Mouse (Mus musculus) C2C12 (cell line): ENCODE measurements around the gene Map1b. TPM values are rescaled to one million over a fixed set of nuclear protein-coding genes. Genes with fewer than 3 reads are reported as not detected.

Source experiments
- H3K27me3 ChIP-seq: one replicate; pipeline ENCODE4 v1.6.1; 2011; ENCODE audit not compliant: control insufficient read depth, insufficient read depth, insufficient read length
- H3K36me3 ChIP-seq: one replicate; pipeline ENCODE4 v1.6.1; 2011; ENCODE audit not compliant: control insufficient read depth, insufficient read depth
- H3K4me3 ChIP-seq: one replicate; pipeline ENCODE4 v1.5.1; 2011; ENCODE audit warnings: mild to moderate bottlenecking, control low read depth; ENCODE audit not compliant: poor library complexity, insufficient read depth, severe bottlenecking
- H3K79me2 ChIP-seq: one replicate; pipeline ENCODE4 v1.6.1; 2011; ENCODE audit not compliant: control insufficient read depth, insufficient read depth
- H3K79me3 ChIP-seq: one replicate; pipeline ENCODE4 v1.6.1; 2011; ENCODE audit warnings: low read depth, control low read depth
- H3ac ChIP-seq: one replicate; pipeline ENCODE3; 2011; ENCODE audit warnings: low read depth; ENCODE audit not compliant: control insufficient read depth, insufficient read length
- CEBPB ChIP-seq: IDR thresholded peaks from one replicate; pipeline ENCODE4 v1.6.1; 2011; ENCODE audit warnings: low read depth, mild to moderate bottlenecking, control low read depth, moderate library complexity
- CTCF ChIP-seq: IDR thresholded peaks from one replicate; pipeline ENCODE4 v1.5.1; 2011; ENCODE audit not compliant: control insufficient read depth, insufficient read depth, insufficient read length
- FOSL1 ChIP-seq: IDR thresholded peaks from one replicate; pipeline ENCODE4 v1.8.0; 2011; ENCODE audit warnings: mild to moderate bottlenecking, low read length; ENCODE audit not compliant: poor library complexity, insufficient read depth, severe bottlenecking
- MAX ChIP-seq: IDR thresholded peaks from one replicate; pipeline ENCODE4 v1.6.1; 2011; ENCODE audit warnings: mild to moderate bottlenecking, control low read depth
- MYOD1 ChIP-seq: IDR thresholded peaks from one replicate; pipeline ENCODE4 v1.6.1; 2011; ENCODE audit warnings: low read depth; ENCODE audit not compliant: control insufficient read depth, insufficient read length
- MYOG ChIP-seq: IDR thresholded peaks from one replicate; pipeline ENCODE4 v1.6.1; 2011; ENCODE audit not compliant: control insufficient read depth, insufficient read length; ENCODE audit errors: extremely low read depth
- USF1 ChIP-seq: IDR thresholded peaks from one replicate; pipeline ENCODE4 v1.6.1; 2011; ENCODE audit warnings: low read depth, mild to moderate bottlenecking, control low read depth, moderate library complexity
- polyA plus RNA-seq: library from polyadenylated mRNA; unstranded; fragments of >200 nt; fragmentation: generic; extraction: Trizol; gene quantifications from one replicate; pipeline ENCODE4 v1.2.1, GENCODE M21; 2012; ENCODE audit warnings: missing spikeins

Map1b gene
- polyA plus RNA-seq, 1 experiment = 26.4 TPM

DNA sequence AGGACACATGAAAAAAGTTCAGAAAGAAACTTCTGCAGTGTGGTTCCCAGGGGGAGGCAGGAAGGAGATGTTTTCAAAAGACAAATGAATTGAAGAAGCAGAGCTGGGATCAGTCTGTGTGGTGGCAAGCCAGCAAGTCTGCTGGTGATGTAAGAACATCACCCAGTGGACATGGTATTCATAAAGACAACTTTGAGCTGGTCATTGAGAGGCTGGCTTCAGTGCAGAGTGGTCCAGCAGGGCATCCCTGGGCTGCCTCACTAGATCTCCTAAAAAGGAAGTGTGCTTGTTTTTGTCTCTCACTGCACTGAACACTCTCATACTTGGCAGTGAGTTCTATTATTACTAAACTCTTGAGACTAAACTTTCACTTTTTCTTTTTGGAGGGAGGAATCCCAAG, 32.9 kb downstream of the Map1b start:
- Histone ChIP-seq H3K79me2 (peaks cover 100% of the 10 kb centered on the region), H3K36me3 (peaks cover 31% of the 10 kb centered on the region), H3K4me3 (no peak overlapping the region), H3K79me3 (peaks cover 75% of the 10 kb centered on the region), H3ac (no peak overlapping the region), H3K27me3 (no peaks in the 10 kb centered on the region)
- TF ChIP-seq USF1 = no peak
- no peak for TF ChIP-seq FOSL1
- no peak for TF ChIP-seq MYOG
- no peak for TF ChIP-seq CTCF
- TF ChIP-seq MYOD1 = no peak
- TF ChIP-seq CEBPB = no peak
- no peak for TF ChIP-seq MAX

DNA sequence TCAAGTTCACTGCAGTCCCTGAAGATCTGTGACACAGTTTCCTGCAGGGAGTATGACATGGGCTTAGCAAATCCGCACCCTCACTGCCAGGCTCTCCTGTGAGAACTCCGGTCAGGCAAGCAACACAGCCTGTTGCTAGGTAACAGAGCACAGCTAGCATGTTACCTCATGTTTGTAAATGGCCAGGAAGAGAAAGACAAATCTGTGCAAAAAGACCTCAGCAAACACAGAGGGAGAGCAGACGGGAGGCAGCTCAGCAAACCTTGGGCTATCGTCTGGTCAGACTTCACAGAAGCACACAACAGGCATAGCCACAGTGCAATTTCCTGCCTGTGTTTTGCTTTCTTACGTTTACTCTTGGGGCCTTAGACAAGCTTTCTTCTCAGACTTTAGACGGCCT, 40.9 kb downstream of the Map1b start:
- Histone ChIP-seq H3ac (no peak overlapping the region), H3K79me2 (peaks cover 100% of the 10 kb centered on the region), H3K4me3 (no peak overlapping the region), H3K79me3 (peaks cover 55% of the 10 kb centered on the region), H3K27me3 (no peaks in the 10 kb centered on the region), H3K36me3 (peaks cover 14% of the 10 kb centered on the region)
- no peak for TF ChIP-seq FOSL1
- TF ChIP-seq CEBPB = no peak
- no peak for TF ChIP-seq CTCF
- no peak for TF ChIP-seq MYOG
- TF ChIP-seq USF1 = no peak
- TF ChIP-seq MYOD1 = no peak
- TF ChIP-seq MAX = no peak

DNA sequence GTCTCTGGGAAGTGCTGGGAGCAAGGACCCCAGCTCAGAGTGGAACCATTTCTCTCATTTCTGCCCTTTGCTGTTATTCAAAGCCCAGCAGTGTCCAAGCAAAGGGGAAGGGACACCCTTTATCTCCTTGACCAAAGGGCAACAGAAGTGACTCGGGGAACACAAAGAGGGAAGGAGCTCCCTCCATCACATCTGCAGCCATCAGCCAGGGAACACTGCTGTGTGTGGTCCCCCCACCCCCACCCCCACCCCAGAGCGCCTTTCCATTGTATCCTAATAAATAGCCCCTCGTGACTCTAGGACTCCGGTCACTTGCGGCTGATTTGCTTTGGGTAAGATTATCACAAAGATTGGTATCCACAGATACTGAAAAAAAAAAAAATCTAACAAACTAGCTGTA, 41.3 kb downstream of the Map1b start:
- H3K79me3 ChIP-seq = peaks cover 57% of the 10 kb centered on the region
- H3K36me3 ChIP-seq = peaks cover 19% of the 10 kb centered on the region
- TF ChIP-seq CTCF (no peak), MAX (no peak), CEBPB (no peak), MYOG (no peak), USF1 (no peak)
- peaks cover 100% of the 10 kb centered on the region for H3K79me2 ChIP-seq
- no peak overlapping the region for H3ac ChIP-seq
- no peak overlapping the region for H3K4me3 ChIP-seq
- H3K27me3 ChIP-seq = no peaks in the 10 kb centered on the region

DNA sequence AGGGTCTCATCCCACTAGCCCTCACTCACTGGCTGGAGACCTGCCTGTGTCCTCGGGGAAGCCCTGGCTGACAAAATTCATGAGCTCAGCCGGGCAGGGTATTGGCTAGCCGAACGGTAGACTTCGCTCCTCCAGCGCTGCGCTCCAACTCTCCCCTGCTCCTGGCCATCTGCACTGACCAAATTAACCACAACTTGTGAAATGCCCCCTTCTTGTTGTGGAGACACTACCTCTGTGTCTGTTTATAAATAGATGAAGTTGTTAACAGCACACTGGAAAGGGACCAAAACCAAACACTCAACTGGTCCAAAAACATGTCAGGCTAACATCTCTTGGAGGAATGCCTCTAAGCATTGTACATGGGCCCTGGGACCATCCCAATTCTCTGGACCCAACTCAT, 42.2 kb downstream of the Map1b start:
- Histone ChIP-seq H3K79me3 (peaks cover 57% of the 10 kb centered on the region), H3K79me2 (peaks cover 100% of the 10 kb centered on the region), H3K36me3 (peaks cover 24% of the 10 kb centered on the region), H3K4me3 (no peak overlapping the region), H3K27me3 (no peaks in the 10 kb centered on the region), H3ac (no peak overlapping the region)
- TF ChIP-seq CTCF (no peak), FOSL1 (no peak), USF1 (no peak), CEBPB (no peak), MAX (no peak), MYOD1 (no peak)

DNA sequence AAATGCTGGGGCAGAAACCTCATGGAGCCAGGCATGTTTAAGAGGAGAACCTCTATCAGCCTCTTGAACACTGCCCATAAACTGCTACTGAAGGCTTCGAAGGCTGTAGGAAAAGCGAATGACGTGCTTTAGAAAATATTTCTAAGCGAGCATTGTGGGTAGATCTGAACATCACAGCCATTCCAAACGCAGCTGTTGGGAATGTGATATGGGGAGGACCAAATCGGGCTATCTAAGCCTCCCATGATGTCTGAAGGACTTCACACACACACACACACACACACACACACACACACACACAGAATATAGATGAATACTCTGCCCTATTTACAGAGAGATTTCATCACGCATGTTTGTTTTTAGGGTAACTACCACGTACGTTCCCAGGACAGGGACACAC, 44.3 kb downstream of the Map1b start:
- TF ChIP-seq CEBPB (no peak), MYOD1 (peak; percentile 92)
- peaks cover 64% of the 10 kb centered on the region for H3K79me3 ChIP-seq
- H3K79me2 ChIP-seq = peaks cover 100% of the 10 kb centered on the region
- H3K36me3 ChIP-seq = peaks cover 24% of the 10 kb centered on the region
- no peak overlapping the region for H3ac ChIP-seq
- H3K4me3 ChIP-seq = no peak overlapping the region
- no peaks in the 10 kb centered on the region for H3K27me3 ChIP-seq

DNA sequence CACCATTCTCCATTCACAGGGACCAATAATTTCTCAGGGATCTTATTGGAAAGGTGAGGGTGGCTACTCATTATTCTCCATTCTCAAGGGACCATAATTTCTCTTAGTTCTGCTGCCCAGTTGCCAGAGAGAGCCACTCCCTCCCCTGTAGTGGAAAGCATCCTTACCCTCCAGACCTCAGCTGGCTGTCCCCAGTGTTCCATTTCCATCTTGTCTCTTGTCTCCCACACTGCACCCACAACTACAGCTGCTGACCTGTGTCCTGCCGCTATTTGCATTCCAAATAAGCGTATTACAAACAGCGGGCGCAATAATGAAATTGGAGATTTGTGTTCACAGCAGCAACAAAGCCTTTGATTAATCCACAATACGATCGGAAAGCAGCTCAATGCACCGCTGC, 46.3 kb downstream of the Map1b start:
- Histone ChIP-seq H3ac (no peak overlapping the region), H3K36me3 (peaks cover 20% of the 10 kb centered on the region), H3K27me3 (no peaks in the 10 kb centered on the region), H3K79me3 (peaks cover 62% of the 10 kb centered on the region), H3K79me2 (peaks cover 98% of the 10 kb centered on the region), H3K4me3 (no peak overlapping the region)
- TF ChIP-seq CEBPB = no peak
- no peak for TF ChIP-seq FOSL1
- TF ChIP-seq MAX = no peak
- no peak for TF ChIP-seq CTCF
- TF ChIP-seq MYOD1 = no peak
